Mouse (Mus musculus): ENCODE measurements around the gene Dctn2. TPM values are rescaled to one million over a fixed set of nuclear protein-coding genes. Genes with fewer than 3 reads are reported as not detected.
"Not testable (repeated sequence)": the region's sequence is repeated elsewhere in the genome, so short reads cannot be mapped to it uniquely, and the experiment has no call there.

The Dctn2 gene
- total RNA-seq, 2 experiments from 2014 or later = 148 to 190 TPM

GRCm38 (mm10) chr10:127289573-127290191 lies 23.5 kb downstream of the Dctn2 start:
- peak; percentile 54 to 70 for DNase-seq

GRCm38 (mm10) chr10:127290307-127290929 lies 24.2 kb downstream of the Dctn2 start:
- peak; percentile 100 for DNase-seq

- DNase-seq = peak; percentile 67 to 75
These were observed 25.0 kb downstream of the Dctn2 start for GRCm38 (mm10) chr10:127290930-127291880.

- no peak for DNase-seq
These were observed 25.9 kb downstream of the Dctn2 start for GRCm38 (mm10) chr10:127291881-127292638.

GRCm38 (mm10) chr10:127292987-127293538 lies 26.9 kb downstream of the Dctn2 start:
- DNase-seq = peak; percentile 74 to 79

- no peak for DNase-seq
These were observed 27.5 kb downstream of the Dctn2 start for GRCm38 (mm10) chr10:127293590-127294113.

- no peak for DNase-seq
These were observed 28.8 kb downstream of the Dctn2 start for GRCm38 (mm10) chr10:127294895-127295510.

GRCm38 (mm10) chr10:127295986-127296794 lies 30.0 kb downstream of the Dctn2 start:
- no peak for DNase-seq

- DNase-seq = no peak
These were observed 31.1 kb downstream of the Dctn2 start for GRCm38 (mm10) chr10:127297015-127297871.

GRCm38 (mm10) chr10:127300361-127300760 lies 34.2 kb downstream of the Dctn2 start:
- peak in 1 of 2 experiments; percentile 45 for DNase-seq

- no peak for DNase-seq
These were observed 37.0 kb downstream of the Dctn2 start for GRCm38 (mm10) chr10:127303136-127303535.

- not testable (repeated sequence) for DNase-seq
These were observed 43.0 kb downstream of the Dctn2 start for GRCm38 (mm10) chr10:127309167-127309566.

GRCm38 (mm10) chr10:127310523-127311475 lies 44.6 kb downstream of the Dctn2 start:
- no peak for DNase-seq

- DNase-seq = peak; percentile 95 to 96
These were observed 45.5 kb downstream of the Dctn2 start, which contains the start of gene Mars for GRCm38 (mm10) chr10:127311476-127312355. Gene Mars (minus strand): TSS chr10:127311786.

GRCm38 (mm10) chr10:127312356-127312676 lies 46.1 kb downstream of the Dctn2 start:
- peak; percentile 73 to 81 for DNase-seq

- DNase-seq = no peak
These were observed 46.7 kb downstream of the Dctn2 start for GRCm38 (mm10) chr10:127312858-127313257.

GRCm38 (mm10) chr10:127313516-127313915 lies 47.3 kb downstream of the Dctn2 start:
- DNase-seq = not testable (repeated sequence)
